21 mouse cellular contexts compared by ENCODE assay signal in the genomic region with DNA sequence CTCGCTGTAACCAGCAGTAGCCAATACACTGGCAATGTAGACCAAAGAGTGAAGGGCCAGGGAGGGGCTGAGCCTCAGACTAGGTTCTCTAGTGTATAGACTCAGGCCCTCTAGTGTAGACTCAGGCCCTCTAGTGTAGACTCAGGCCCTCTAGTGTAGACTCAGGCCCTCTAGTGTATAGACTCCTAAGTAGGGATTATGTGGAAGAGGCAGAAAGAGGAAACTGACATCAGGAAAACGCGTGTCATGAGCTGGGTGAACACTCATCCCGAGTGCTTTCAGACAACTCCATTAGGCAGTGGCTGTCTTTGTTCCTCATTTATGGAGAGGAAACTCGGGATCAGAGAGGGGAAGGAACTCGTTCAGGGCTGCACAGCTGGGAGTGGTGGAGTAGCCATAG. TPM values are rescaled to one million over a fixed set of nuclear protein-coding genes. Genes with fewer than 3 reads are reported as not detected.
DNase-seq lines count a peak whose midpoint lies in the region; ATAC-seq and TF ChIP-seq lines count a peak whose summit lies in the region.
"Had no signal": no experiment of that assay in that cellular context is flagged by ENCODE, and none has a peak within 500 bp of the region (broad histone marks: within the 10 kb centered on the region; RNA-seq: fewer than 3 reads in every experiment).

No protein-coding gene starts in this region.

- WGBS in hindbrain, embryonic 10.5 days, result 59% methylated on average over 6 of the region's 6 CpGs
- 62% methylated on average over 6 of the region's 6 CpGs for WGBS in hindbrain, embryonic 12.5 days
- WGBS in neural tube, embryonic 13.5 days, result 58% methylated on average over 6 of the region's 6 CpGs

- H3K4me2 ChIP-seq in hindbrain, embryonic 12.5 days (replicated peaks), result no peak overlapping the region
- no peak overlapping the region for H3K4me2 ChIP-seq in neural tube, embryonic 13.5 days
- H3K4me2 ChIP-seq: embryonic facial prominence, embryonic 13.5 days; kidney, embryonic 15.5 days; liver, embryonic 12.5 days; neural tube, embryonic 15.5 days had no signal

- H3K9ac ChIP-seq in hindbrain, embryonic 12.5 days, result no peak overlapping the region
- H3K9ac ChIP-seq in neural tube, embryonic 13.5 days, result 0 out of 2 replicates have a peak overlapping the region, but pooled peaks have one; percentile 26
- H3K9ac ChIP-seq: kidney, embryonic 15.5 days; liver, embryonic 12.5 days; neural tube, embryonic 15.5 days had no signal

- no peak for TF ChIP-seq CTCF in gastrocnemius, adult 2 months (IDR thresholded peaks at IDR 0.05)

- peaks cover 29% of the 10 kb centered on the region for H3K27me3 ChIP-seq in hindbrain, embryonic 10.5 days (ENCODE audit: insufficient read depth, poor library complexity, severe bottlenecking)
- H3K27me3 ChIP-seq in hindbrain, embryonic 12.5 days, result peaks cover 11% of the 10 kb centered on the region
- H3K27me3 ChIP-seq in neural tube, embryonic 13.5 days, result peaks cover 10% of the 10 kb centered on the region; the same call in 1 of the 2 replicates
- H3K27me3 ChIP-seq: neural tube, embryonic 15.5 days had no signal

- H3K4me3 ChIP-seq in gastrocnemius, adult 2 months, result peak overlapping the region; percentile 37
- H3K4me3 ChIP-seq in hindbrain, embryonic 10.5 days, result no peak overlapping the region
- H3K4me3 ChIP-seq in hindbrain, embryonic 12.5 days, result no peak overlapping the region
- no peak overlapping the region for H3K4me3 ChIP-seq in neural tube, embryonic 13.5 days
- H3K4me3 ChIP-seq: embryonic facial prominence, embryonic 13.5 days; kidney, embryonic 15.5 days; liver, embryonic 12.5 days; neural tube, embryonic 15.5 days had no signal

- peak overlapping the region; percentile 75 for H3K27ac ChIP-seq in gastrocnemius, adult 2 months
- H3K27ac ChIP-seq in hindbrain, embryonic 10.5 days, result peak overlapping the region; percentile 25; the same call in 1 of the 2 replicates
- no peak overlapping the region for H3K27ac ChIP-seq in hindbrain, embryonic 12.5 days
- no peak overlapping the region for H3K27ac ChIP-seq in neural tube, embryonic 13.5 days (replicated peaks)
- H3K27ac ChIP-seq: embryonic facial prominence, embryonic 13.5 days; kidney, embryonic 15.5 days; liver, embryonic 12.5 days; neural tube, embryonic 15.5 days; stomach, postnatal 0 days had no signal

- H3K4me1 ChIP-seq in hindbrain, embryonic 10.5 days (replicated peaks), result peaks cover 39% of the 10 kb centered on the region
- H3K4me1 ChIP-seq in hindbrain, embryonic 12.5 days, result peaks cover 20% of the 10 kb centered on the region
- H3K4me1 ChIP-seq in neural tube, embryonic 13.5 days (replicated peaks), result peaks cover 28% of the 10 kb centered on the region

- H3K36me3 ChIP-seq in hindbrain, embryonic 10.5 days, result no peaks in the 10 kb centered on the region
- no peaks in the 10 kb centered on the region for H3K36me3 ChIP-seq in hindbrain, embryonic 12.5 days
- no peaks in the 10 kb centered on the region for H3K36me3 ChIP-seq in neural tube, embryonic 13.5 days
- H3K36me3 ChIP-seq: kidney, embryonic 15.5 days; liver, embryonic 12.5 days; midbrain, embryonic 10.5 days; neural tube, embryonic 15.5 days had no signal

- no peak for DNase-seq in gastrocnemius, adult 2 months
- no peak for DNase-seq in gastrocnemius, postnatal 14 days
- DNase-seq in hindbrain, embryonic 10.5 days (ENCODE audit: low spot score), result no peak
- no peak for DNase-seq in neural tube, embryonic 10.5 days (ENCODE audit: extremely low spot score, low spot score)
- DNase-seq in adipocyte (ENCODE audit: low spot score), result no peak
- DNase-seq in adrenal gland, adult 2 months, result no peak
- DNase-seq: adrenal gland, postnatal 14 days; B cell, adult 2 months; cerebellum, adult 8-10 months; lung, postnatal 10 days had no signal

- no peak for ATAC-seq in hindbrain, embryonic 12.5 days (ENCODE audit: low FRiP score)
- no peak for ATAC-seq in neural tube, embryonic 13.5 days (ENCODE audit: low read depth)
- ATAC-seq: liver, embryonic 12.5 days had no signal

- intact Hi-C loops in gastrocnemius, adult 2 months (cut with DNase I), result no loop called here
- intact Hi-C loops in gastrocnemius, postnatal 14 days (cut with DNase I; ENCODE audit: low total_unique reads), result no loop called here

- no peaks in the 10 kb centered on the region for H3K9me3 ChIP-seq in hindbrain, embryonic 10.5 days
- no peaks in the 10 kb centered on the region for H3K9me3 ChIP-seq in hindbrain, embryonic 12.5 days (replicated peaks)
- H3K9me3 ChIP-seq in neural tube, embryonic 13.5 days, result no peaks in the 10 kb centered on the region
- H3K9me3 ChIP-seq: embryonic facial prominence, embryonic 13.5 days; kidney, embryonic 15.5 days; liver, embryonic 12.5 days; midbrain, embryonic 10.5 days; neural tube, embryonic 15.5 days had no signal

RNA-seq across cellular contexts. Expression of a gene that starts 3.8 kb away (rescaled TPM):
- total RNA-seq in gastrocnemius, adult 2 months (2021), result not detected
- not detected for total RNA-seq in gastrocnemius, postnatal 14 days (2021)
- 1.3 and 1.7 TPM in 2 replicates for polyA plus RNA-seq in hindbrain, embryonic 10.5 days (2016; fragmentation: Nextera tagmentation; extraction: Ambion mirVana)
- polyA plus RNA-seq in hindbrain, embryonic 12.5 days (2016; fragmentation: Nextera tagmentation; extraction: Ambion mirVana), result 1.6 and 2.0 TPM in 2 replicates
- 3.2 and 4.0 TPM in 2 replicates for polyA plus RNA-seq in neural tube, embryonic 13.5 days (2015; fragmentation: Nextera tagmentation; extraction: Ambion mirVana)
- not detected for total RNA-seq in adrenal gland, adult 2 months (2021)
- not detected in 2 replicates for polyA plus RNA-seq in adrenal gland, adult 2 months (2012; rRNA removed)
- total RNA-seq: adrenal gland, postnatal 14 days; common myeloid progenitor, adult 5-6 weeks had no signal
- polyA plus RNA-seq: gonadal fat pad, adult 2 months; kidney, embryonic 15.5 days; large intestine, adult 2 months; liver, embryonic 12.5 days; stomach, postnatal 0 days had no signal

RNA-seq across cellular contexts. Expression of a gene that starts 16.2 kb away (rescaled TPM):
- 10 to 100 TPM in 1 of 2 experiments, 1 to 10 TPM in 1; 4.4 to 12.0 TPM for total RNA-seq in gastrocnemius, adult 2 months (2021)
- 10 to 100 TPM; 10.2 to 16.1 TPM for total RNA-seq in gastrocnemius, postnatal 14 days (2021)
- 27.6 and 39.1 TPM in 2 replicates for polyA plus RNA-seq in hindbrain, embryonic 10.5 days (2016; fragmentation: Nextera tagmentation; extraction: Ambion mirVana)
- polyA plus RNA-seq in hindbrain, embryonic 12.5 days (2016; fragmentation: Nextera tagmentation; extraction: Ambion mirVana), result 33.5 and 34.8 TPM in 2 replicates
- 42.5 and 51.4 TPM in 2 replicates for polyA plus RNA-seq in neural tube, embryonic 13.5 days (2015; fragmentation: Nextera tagmentation; extraction: Ambion mirVana)
- 10 to 100 TPM; 11.3 to 19.1 TPM for total RNA-seq in adrenal gland, adult 2 months (2021)
- 47.0 and 50.8 TPM in 2 replicates for polyA plus RNA-seq in adrenal gland, adult 2 months (2012; rRNA removed)

RNA-seq across cellular contexts. Expression of a gene that starts 20.0 kb away (rescaled TPM):
- 1 to 10 TPM; 3.7 to 4.9 TPM for total RNA-seq in gastrocnemius, adult 2 months (2021)
- total RNA-seq in gastrocnemius, postnatal 14 days (2021), result 1 to 10 TPM; 7.5 to 8.2 TPM
- polyA plus RNA-seq in hindbrain, embryonic 10.5 days (2016; fragmentation: Nextera tagmentation; extraction: Ambion mirVana), result 56.9 and 61.6 TPM in 2 replicates
- polyA plus RNA-seq in hindbrain, embryonic 12.5 days (2016; fragmentation: Nextera tagmentation; extraction: Ambion mirVana), result 52.1 and 55.9 TPM in 2 replicates
- polyA plus RNA-seq in neural tube, embryonic 13.5 days (2015; fragmentation: Nextera tagmentation; extraction: Ambion mirVana), result 53.2 and 55.8 TPM in 2 replicates
- 10 to 100 TPM; 18.7 to 26.5 TPM for total RNA-seq in adrenal gland, adult 2 months (2021)
- 70.6 and 74.0 TPM in 2 replicates for polyA plus RNA-seq in adrenal gland, adult 2 months (2012; rRNA removed)

RNA-seq across cellular contexts. Expression of a gene that starts 24.1 kb away (rescaled TPM):
- 10 to 100 TPM; 20.2 to 22.0 TPM for total RNA-seq in gastrocnemius, adult 2 months (2021)
- 10 to 100 TPM; 21.3 to 23.9 TPM for total RNA-seq in gastrocnemius, postnatal 14 days (2021)
- 121 and 125 TPM in 2 replicates for polyA plus RNA-seq in hindbrain, embryonic 10.5 days (2016; fragmentation: Nextera tagmentation; extraction: Ambion mirVana)
- 99.0 and 101 TPM in 2 replicates for polyA plus RNA-seq in hindbrain, embryonic 12.5 days (2016; fragmentation: Nextera tagmentation; extraction: Ambion mirVana)
- 72.2 and 74.6 TPM in 2 replicates for polyA plus RNA-seq in neural tube, embryonic 13.5 days (2015; fragmentation: Nextera tagmentation; extraction: Ambion mirVana)
- 10 to 100 TPM; 69.7 to 74.7 TPM for total RNA-seq in adrenal gland, adult 2 months (2021)
- 131 and 132 TPM in 2 replicates for polyA plus RNA-seq in adrenal gland, adult 2 months (2012; rRNA removed)

RNA-seq across cellular contexts. Expression of a gene that starts 33.1 kb away (rescaled TPM):
- 1 to 10 TPM; 5.9 to 6.9 TPM for total RNA-seq in gastrocnemius, adult 2 months (2021)
- 10 to 100 TPM in 1 of 2 experiments, 1 to 10 TPM in 1; 6.7 to 11.1 TPM for total RNA-seq in gastrocnemius, postnatal 14 days (2021)
- 25.9 and 29.5 TPM in 2 replicates for polyA plus RNA-seq in hindbrain, embryonic 10.5 days (2016; fragmentation: Nextera tagmentation; extraction: Ambion mirVana)
- 19.5 and 20.1 TPM in 2 replicates for polyA plus RNA-seq in hindbrain, embryonic 12.5 days (2016; fragmentation: Nextera tagmentation; extraction: Ambion mirVana)
- 14.3 and 14.7 TPM in 2 replicates for polyA plus RNA-seq in neural tube, embryonic 13.5 days (2015; fragmentation: Nextera tagmentation; extraction: Ambion mirVana)
- 10 to 100 TPM in 1 of 2 experiments, 1 to 10 TPM in 1; 7.5 to 13.9 TPM for total RNA-seq in adrenal gland, adult 2 months (2021)
- 45.7 and 48.2 TPM in 2 replicates for polyA plus RNA-seq in adrenal gland, adult 2 months (2012; rRNA removed)

Comparison
In these comparisons a context has a peak if more than half of its experiments do, and no peak if none do; other contexts are left out.
1. H3K27ac ChIP-seq: peak in gastrocnemius, adult 2 months (single experiment) and hindbrain, embryonic 10.5 days (single experiment); none in hindbrain, embryonic 12.5 days (single experiment) and neural tube, embryonic 13.5 days (single experiment).